Mouse (Mus musculus) limb, embryonic 11.5 days (tissue): ENCODE data around the gene Pdlim1. TPM values are rescaled to one million over a fixed set of nuclear protein-coding genes. Genes with fewer than 3 reads are reported as not detected.

ENCODE experiments used
- ATAC-seq: fragments of 200-750 bp; cut with Nextera tagmentation; 2 replicates; pipeline ENCODE4 v1.8.0; 2017; ENCODE audit warnings: low read depth; ENCODE audit not compliant: insufficient number of reproducible peaks, low FRiP score, low TSS enrichment
- DNase-seq: peaks from one replicate; pipeline ENCODE4 v3.0.0-alpha.2; 2015; ENCODE audit warnings: low spot score
- H3K27ac ChIP-seq: fragments of 300-500 bp; sonication (generic); replicated peaks from 2 replicates; pipeline ENCODE4 v1.5.1; 2014; ENCODE audit warnings: low read depth, mild to moderate bottlenecking, low read length
- H3K27me3 ChIP-seq: fragments of 300-500 bp; sonication (generic); 2 replicates; pipeline ENCODE4 v1.6.1; 2014; ENCODE audit warnings: mild to moderate bottlenecking, low read length, mixed read lengths; ENCODE audit not compliant: control insufficient read depth, insufficient read depth
- H3K36me3 ChIP-seq: fragments of 300-500 bp; sonication (generic); 2 replicates; pipeline ENCODE4 v1.6.1; 2014; ENCODE audit warnings: mild to moderate bottlenecking, low read length, moderate library complexity, mixed read lengths; ENCODE audit not compliant: control insufficient read depth, insufficient read depth
- H3K4me1 ChIP-seq: fragments of 300-500 bp; sonication (generic); 2 replicates; pipeline ENCODE4 v1.6.1; 2014; ENCODE audit warnings: low read length, mixed read lengths; ENCODE audit not compliant: control insufficient read depth, insufficient read depth
- H3K4me2 ChIP-seq: fragments of 300-500 bp; sonication (generic); 2 replicates; pipeline ENCODE4 v1.6.1; 2014; ENCODE audit warnings: low read depth, mild to moderate bottlenecking, moderate library complexity; ENCODE audit not compliant: severe bottlenecking
- H3K4me3 ChIP-seq: fragments of 300-500 bp; sonication (generic); 2 replicates; pipeline ENCODE4 v1.5.1; 2014; ENCODE audit warnings: low read depth, low read length
- H3K9ac ChIP-seq: fragments of 300-500 bp; sonication (generic); 2 replicates; pipeline ENCODE4 v1.6.1; 2014; ENCODE audit warnings: mild to moderate bottlenecking, low read length
- H3K9me3 ChIP-seq: fragments of 300-500 bp; sonication (generic); 2 replicates; pipeline ENCODE4 v1.6.1; 2016; ENCODE audit warnings: low read length; ENCODE audit not compliant: control insufficient read depth
- WGBS: fragments of 180-500 bp; shearing (Covaris S2); extraction: QIAGEN DNeasy Blood & Tissue Kit; methylation state at CpG from one replicate; pipeline ENCODE4 v1.1.7; 2014; 5-methylcytosine and 5-hydroxymethylcytosine counted together
- polyA plus RNA-seq: library from polyadenylated mRNA; unstranded; fragments of >200 nt; fragmentation: Nextera tagmentation; extraction: Ambion mirVana; gene quantifications from 2 replicates; pipeline ENCODE4 v1.2.1, GENCODE M21; 2014

Gene Pdlim1
- polyA plus RNA-seq, 1 experiment from 2014 or later = 68.5 TPM

DNA sequence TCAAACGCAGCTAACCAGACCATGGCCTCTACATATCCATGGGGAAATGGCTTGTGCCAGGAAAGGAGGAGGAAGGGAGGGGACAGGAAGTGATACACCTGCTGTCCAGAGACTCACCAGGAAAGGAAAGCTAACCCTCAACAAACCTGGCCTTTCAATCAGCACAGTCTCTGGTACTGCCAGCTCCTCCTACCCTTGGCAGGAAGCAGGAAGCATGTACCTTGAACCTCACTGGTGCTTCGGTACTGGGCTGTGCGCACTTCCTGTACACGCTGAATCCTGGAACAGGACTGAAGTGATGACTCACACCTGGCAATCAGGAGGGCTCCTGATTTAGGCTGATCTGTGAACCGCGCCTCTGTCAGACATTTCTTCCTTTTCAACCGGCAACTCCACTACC lies 35.9 kb upstream of the Pdlim1 start:
- WGBS = 89% methylated on average over 7 of the region's 7 CpGs
- no peak overlapping the region for H3K27ac ChIP-seq
- H3K36me3 ChIP-seq = no peaks in the 10 kb centered on the region
- no peak overlapping the region for H3K9ac ChIP-seq
- no peaks in the 10 kb centered on the region for H3K27me3 ChIP-seq
- H3K4me1 ChIP-seq = no peaks in the 10 kb centered on the region
- no peak overlapping the region for H3K4me3 ChIP-seq
- H3K4me2 ChIP-seq = no peak overlapping the region
- H3K9me3 ChIP-seq = no peaks in the 10 kb centered on the region
- DNase-seq = no peak
- no peak for ATAC-seq

GRCm38 (mm10) chr19:40306631-40307030 lies 35.0 kb upstream of the Pdlim1 start:
- Histone ChIP-seq H3K27me3 (no peaks in the 10 kb centered on the region), H3K27ac (no peak overlapping the region), H3K4me2 (no peak overlapping the region), H3K4me1 (no peaks in the 10 kb centered on the region), H3K9me3 (no peaks in the 10 kb centered on the region), H3K4me3 (no peak overlapping the region), H3K9ac (no peak overlapping the region), H3K36me3 (no peaks in the 10 kb centered on the region)
- DNase-seq (no peak), ATAC-seq (no peak)
- WGBS = 63% methylated on average over 2 of the region's 2 CpGs

GRCm38 (mm10) chr19:40305456-40305855 lies 33.8 kb upstream of the Pdlim1 start:
- no peak for ATAC-seq
- H3K27ac ChIP-seq = no peak overlapping the region
- H3K4me2 ChIP-seq = no peak overlapping the region
- H3K9ac ChIP-seq = no peak overlapping the region
- 83% methylated on average over 7 of the region's 7 CpGs for WGBS
- no peaks in the 10 kb centered on the region for H3K4me1 ChIP-seq
- no peak overlapping the region for H3K4me3 ChIP-seq
- no peaks in the 10 kb centered on the region for H3K27me3 ChIP-seq
- H3K36me3 ChIP-seq = no peaks in the 10 kb centered on the region
- no peaks in the 10 kb centered on the region for H3K9me3 ChIP-seq
- DNase-seq = no peak

DNA sequence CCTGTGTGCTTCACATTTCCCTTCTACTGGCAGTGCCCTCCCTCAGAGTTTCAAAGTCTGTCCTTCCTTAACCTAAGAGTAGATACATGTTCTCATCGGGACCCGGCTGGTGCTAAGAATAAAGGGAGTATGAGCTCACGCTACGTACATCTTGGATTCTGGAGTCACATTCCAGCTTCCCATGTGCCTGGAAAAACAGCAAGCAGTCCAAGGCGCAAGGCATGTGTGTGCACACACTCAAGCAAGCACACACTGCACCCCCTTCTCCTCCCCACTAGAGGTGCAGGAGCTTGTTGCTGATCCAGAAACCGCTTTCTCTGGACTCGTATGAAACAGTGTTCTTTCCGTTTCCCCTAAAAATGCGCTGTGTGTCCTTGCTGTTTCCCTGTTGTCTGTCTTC lies 31.3 kb upstream of the Pdlim1 start:
- ATAC-seq = no peak
- Histone ChIP-seq H3K36me3 (no peaks in the 10 kb centered on the region), H3K4me2 (no peak overlapping the region), H3K9ac (no peak overlapping the region), H3K4me3 (no peak overlapping the region), H3K9me3 (no peaks in the 10 kb centered on the region), H3K4me1 (no peaks in the 10 kb centered on the region), H3K27me3 (no peaks in the 10 kb centered on the region), H3K27ac (no peak overlapping the region)
- 82% methylated on average over 9 of the region's 9 CpGs for WGBS
- no peak for DNase-seq

DNA sequence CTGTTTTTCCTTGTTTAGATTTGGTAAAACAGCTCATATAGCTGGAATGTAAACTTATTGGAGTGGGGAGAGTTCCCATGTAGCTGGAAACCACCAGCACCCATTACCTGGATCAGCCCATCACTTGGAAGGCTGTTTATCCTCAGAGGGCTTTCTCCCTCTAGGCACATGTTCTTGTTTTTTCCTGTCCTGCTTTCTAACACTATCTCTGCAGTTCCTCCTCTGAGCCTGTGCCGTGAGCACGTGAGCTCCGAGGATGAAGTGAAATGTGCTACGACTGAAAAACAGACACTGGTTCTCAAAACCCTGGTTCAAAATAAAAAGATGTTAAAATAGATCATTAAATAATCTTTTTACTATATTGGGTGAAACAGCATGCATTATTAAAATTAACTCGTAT lies 30.8 kb upstream of the Pdlim1 start:
- H3K4me2 ChIP-seq = no peak overlapping the region
- DNase-seq (no peak), ATAC-seq (no peak)
- H3K36me3 ChIP-seq = no peaks in the 10 kb centered on the region
- H3K4me1 ChIP-seq = no peaks in the 10 kb centered on the region
- H3K27me3 ChIP-seq = no peaks in the 10 kb centered on the region
- no peaks in the 10 kb centered on the region for H3K9me3 ChIP-seq
- 81% methylated on average over 5 of the region's 5 CpGs for WGBS
- no peak overlapping the region for H3K4me3 ChIP-seq
- H3K27ac ChIP-seq = no peak overlapping the region
- H3K9ac ChIP-seq = no peak overlapping the region

- WGBS = 87% methylated on average over 12 of the region's 12 CpGs
- H3K4me1 ChIP-seq = no peaks in the 10 kb centered on the region
- H3K27ac ChIP-seq = no peak overlapping the region
- H3K4me3 ChIP-seq = no peak overlapping the region
- H3K9me3 ChIP-seq = no peaks in the 10 kb centered on the region
- H3K4me2 ChIP-seq = no peak overlapping the region
- no peak for ATAC-seq
- no peaks in the 10 kb centered on the region for H3K27me3 ChIP-seq
- no peaks in the 10 kb centered on the region for H3K36me3 ChIP-seq
- DNase-seq = no peak
- no peak overlapping the region for H3K9ac ChIP-seq
Observed at GRCm38 (mm10) chr19:40299983-40300759, 28.5 kb upstream of the Pdlim1 start.

GRCm38 (mm10) chr19:40299182-40299581 lies 27.5 kb upstream of the Pdlim1 start:
- Histone ChIP-seq H3K9ac (no peak overlapping the region), H3K36me3 (no peaks in the 10 kb centered on the region), H3K9me3 (no peaks in the 10 kb centered on the region), H3K4me2 (no peak overlapping the region), H3K27ac (no peak overlapping the region), H3K27me3 (no peaks in the 10 kb centered on the region), H3K4me1 (no peaks in the 10 kb centered on the region), H3K4me3 (no peak overlapping the region)
- ATAC-seq (no peak), DNase-seq (no peak)
- 49% methylated on average over 6 of the region's 6 CpGs for WGBS

GRCm38 (mm10) chr19:40298574-40298973 lies 26.9 kb upstream of the Pdlim1 start:
- no peaks in the 10 kb centered on the region for H3K36me3 ChIP-seq
- no peak overlapping the region for H3K4me3 ChIP-seq
- no peaks in the 10 kb centered on the region for H3K4me1 ChIP-seq
- H3K9me3 ChIP-seq = no peaks in the 10 kb centered on the region
- WGBS = 90% methylated on average over 2 of the region's 2 CpGs
- no peak overlapping the region for H3K4me2 ChIP-seq
- ATAC-seq (no peak), DNase-seq (no peak)
- H3K27ac ChIP-seq = no peak overlapping the region
- no peaks in the 10 kb centered on the region for H3K27me3 ChIP-seq
- H3K9ac ChIP-seq = no peak overlapping the region

GRCm38 (mm10) chr19:40297798-40298144 lies 26.1 kb upstream of the Pdlim1 start:
- ATAC-seq (no peak), DNase-seq (no peak)
- H3K4me2 ChIP-seq = no peak overlapping the region
- H3K4me1 ChIP-seq = no peaks in the 10 kb centered on the region
- no peaks in the 10 kb centered on the region for H3K9me3 ChIP-seq
- WGBS = 93% methylated on average over 4 of the region's 4 CpGs
- H3K9ac ChIP-seq = no peak overlapping the region
- H3K27ac ChIP-seq = no peak overlapping the region
- H3K4me3 ChIP-seq = no peak overlapping the region
- no peaks in the 10 kb centered on the region for H3K27me3 ChIP-seq
- H3K36me3 ChIP-seq = no peaks in the 10 kb centered on the region
